Mouse (Mus musculus) heart, adult 2 months (tissue): ENCODE data around the gene Pbx2.

Experiments
- CTCF ChIP-seq: fragments of 200-600 bp; IDR thresholded peaks from 2 replicates; pipeline ENCODE4 v1.8.1; 2022; ENCODE audit warnings: antibody characterized with exemption, mild to moderate bottlenecking, moderate library complexity
- EP300 ChIP-seq: fragments of 200-500 bp; IDR thresholded peaks from 2 replicates; pipeline ENCODE4 v1.6.1; 2011; ENCODE audit warnings: low read depth, low read length, control low read depth; ENCODE audit not compliant: insufficient read depth
- POLR2A ChIP-seq: fragments of 200-500 bp; IDR thresholded peaks from 2 replicates; pipeline ENCODE4 v1.6.1; 2011; ENCODE audit warnings: mild to moderate bottlenecking, low read depth, low read length, control low read depth; ENCODE audit not compliant: insufficient read depth

DNA sequence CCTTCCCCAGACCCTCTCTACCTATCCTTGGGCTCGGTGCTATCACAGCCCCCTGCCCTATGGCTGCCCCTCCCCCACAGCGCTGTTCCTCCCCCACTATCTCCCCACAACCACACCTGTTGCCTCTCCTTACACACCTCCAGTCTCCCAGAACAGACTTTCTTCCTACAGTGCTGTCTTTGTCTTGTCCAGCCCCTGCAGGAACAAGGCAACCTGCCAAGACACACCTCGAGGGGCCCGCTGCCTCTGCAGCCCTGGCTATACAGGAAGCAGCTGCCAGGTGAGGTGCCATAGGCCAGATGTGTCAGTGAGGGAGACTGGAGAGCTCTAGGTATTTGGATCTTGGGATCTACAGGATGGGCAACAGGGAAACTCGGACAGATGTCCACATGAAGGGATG, 14.5 kb upstream of the Pbx2 start:
- TF ChIP-seq CTCF, result no peak
- TF ChIP-seq EP300, result no peak
- no peak for TF ChIP-seq POLR2A
